Mouse (Mus musculus) induced T-regulatory cell, adult 2 months (primary cell): ENCODE measurements around the gene Prodh2.
A peak's percentile ranks its signal among the peaks of the same experiment; 100 is the strongest.

Experiments
- DNase-seq: peaks from one replicate; pipeline ENCODE4 v3.0.0-alpha.2; 2012; ENCODE audit warnings: low read depth

Prodh2 gene

GRCm38 (mm10) chr7:30550603-30551002 lies 57.2 kb downstream of the Prodh2 start:
- DNase-seq = no peak

DNA sequence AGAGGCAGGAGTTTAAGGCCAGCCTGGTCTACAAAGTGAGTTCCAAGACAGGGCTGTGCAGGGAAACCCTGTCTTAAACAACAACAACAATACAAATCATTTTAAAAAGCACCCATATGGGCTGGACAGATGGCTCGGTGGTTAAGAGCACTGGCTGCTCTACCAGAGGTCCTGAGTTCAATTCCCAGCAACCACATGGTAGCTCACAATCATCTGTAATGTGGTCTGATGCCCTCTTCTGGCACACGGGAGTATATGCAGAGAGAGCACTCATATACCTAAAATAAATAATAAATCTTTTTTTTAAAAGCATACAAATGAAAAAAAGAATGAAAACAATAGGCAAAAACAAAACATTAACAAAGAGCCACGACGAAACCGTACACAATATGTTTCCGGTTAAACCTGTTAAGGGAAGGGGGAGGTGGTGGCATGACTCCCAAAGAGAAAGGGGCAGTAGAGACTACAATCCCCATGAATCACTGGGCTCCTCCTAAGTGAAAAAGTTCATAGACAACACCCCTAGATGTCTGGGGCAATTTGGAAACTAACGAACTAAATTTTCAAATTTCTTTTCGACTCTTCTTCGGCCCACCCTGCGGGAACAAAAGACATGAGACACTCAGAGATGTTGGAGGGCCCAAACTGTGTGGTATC lies 58.2 kb downstream of the Prodh2 start:
- DNase-seq = no peak

DNA sequence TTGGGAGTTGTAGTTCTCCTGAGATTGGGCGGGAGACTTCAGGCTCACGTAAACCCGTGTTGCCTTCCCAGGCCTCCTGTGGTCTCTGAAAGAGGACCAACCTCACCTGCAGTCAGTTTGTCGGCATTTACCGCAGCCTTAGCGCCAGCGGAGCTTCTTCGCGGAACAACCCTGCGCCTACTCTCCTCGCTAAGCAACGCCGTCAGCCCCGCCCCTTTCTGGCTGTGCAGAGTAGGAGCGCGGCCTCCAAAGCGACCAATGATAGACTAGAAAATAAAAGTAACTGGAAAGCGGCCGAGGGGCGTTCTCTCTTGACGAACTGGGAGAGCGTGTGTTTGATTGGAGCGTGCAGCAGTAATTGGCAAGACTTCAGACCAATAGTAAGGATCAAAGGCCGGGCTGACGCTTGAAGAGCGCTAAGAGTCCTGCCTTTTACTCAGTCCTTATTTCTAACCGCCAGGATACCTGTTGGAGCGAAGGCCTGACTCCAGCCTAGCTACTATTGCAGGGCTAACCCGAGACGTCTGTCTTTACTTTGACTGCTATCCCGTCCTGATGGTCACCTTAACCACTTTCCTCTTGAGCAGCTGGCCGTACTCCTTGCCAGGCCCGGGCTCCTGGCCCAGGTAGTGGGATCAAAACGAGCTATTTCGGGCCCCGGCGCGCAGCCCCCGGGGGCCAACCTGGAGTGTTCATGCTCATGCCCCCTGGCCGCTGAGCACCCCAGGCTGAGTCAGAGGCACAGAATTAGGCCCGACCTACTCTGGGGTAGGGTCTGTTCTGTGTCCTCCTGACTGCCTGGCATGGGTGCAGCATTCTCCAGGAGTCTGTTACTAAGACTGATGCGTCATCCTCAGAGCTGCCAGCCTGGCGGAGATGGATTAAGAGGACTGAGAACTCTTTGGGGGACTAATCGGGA lies 58.9 kb downstream of the Prodh2 start, which contains the start of the genes Hspb6 and Proser3:
TSS of gene Hspb6 (plus strand) at position 77 of the 919 bp plus-strand sequence.
TSS of gene Proser3 (minus strand) at position 198 of the 919 bp plus-strand sequence.
- peak; percentile 99 for DNase-seq

GRCm38 (mm10) chr7:30553021-30553589 lies 59.7 kb downstream of the Prodh2 start:
- peak; percentile 60 for DNase-seq

DNA sequence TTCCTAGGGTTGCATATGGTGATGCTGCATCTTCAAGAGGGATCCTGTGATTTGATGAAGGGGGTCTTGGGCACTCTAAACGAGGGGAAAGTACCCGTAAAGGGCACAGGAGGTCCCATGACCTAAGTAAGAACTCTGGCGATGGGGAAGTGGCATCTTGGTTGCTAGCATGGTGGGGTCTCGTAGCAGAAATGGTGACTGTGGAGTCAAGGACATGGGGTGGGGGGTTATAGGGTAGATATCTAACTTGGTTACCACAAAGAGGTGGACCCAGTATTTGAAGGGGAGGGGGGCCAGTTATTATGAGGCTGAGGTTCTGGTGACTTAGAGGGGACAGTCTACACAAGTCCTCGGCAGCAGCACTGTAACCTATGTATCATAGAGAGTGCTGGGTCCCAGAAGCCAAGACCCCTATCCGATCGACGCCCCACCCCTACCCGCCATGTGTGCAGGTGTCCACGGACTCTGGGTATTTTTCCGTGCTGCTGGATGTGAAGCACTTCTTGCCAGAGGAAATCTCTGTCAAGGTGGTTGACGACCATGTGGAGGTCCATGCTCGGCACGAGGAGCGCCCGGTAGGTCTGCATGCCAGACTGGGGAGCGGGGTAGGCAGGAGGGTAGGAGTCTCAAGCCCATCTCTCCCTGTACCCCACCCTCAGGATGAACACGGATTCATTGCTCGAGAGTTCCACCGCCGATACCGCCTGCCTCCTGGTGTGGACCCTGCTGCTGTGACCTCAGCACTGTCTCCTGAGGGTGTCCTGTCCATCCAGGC lies 60.6 kb downstream of the Prodh2 start:
- no peak for DNase-seq

DNA sequence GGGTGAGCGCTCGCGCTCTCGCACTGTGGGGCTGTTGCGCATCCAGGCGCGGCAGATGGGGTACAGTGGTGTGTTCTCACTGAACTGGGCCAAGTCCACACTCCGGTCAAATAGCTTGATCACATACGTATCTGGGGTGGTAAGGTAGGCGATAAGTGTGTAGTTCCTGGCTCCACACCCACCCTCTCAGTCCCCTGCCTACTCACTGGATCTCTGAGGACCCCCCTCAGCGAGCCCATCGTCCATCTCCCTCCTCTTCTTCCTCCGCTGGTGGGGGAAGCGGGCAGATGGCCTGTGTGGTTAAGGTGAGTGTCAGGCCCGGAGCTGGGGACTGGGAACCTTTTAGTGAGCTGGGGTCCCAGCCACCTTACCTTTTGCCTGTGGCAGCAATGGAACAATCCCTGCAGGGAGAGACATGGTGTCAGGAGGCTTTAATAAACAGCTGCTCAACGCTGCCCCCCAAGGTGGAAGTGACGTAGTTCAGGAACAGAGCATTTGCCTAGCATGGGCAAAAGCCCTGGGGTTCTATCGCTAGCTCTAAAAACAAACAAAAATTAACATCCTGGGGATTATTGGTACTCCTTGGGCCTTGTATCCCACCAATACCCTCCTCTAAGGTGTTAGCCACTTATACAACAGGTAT lies 63.6 kb downstream of the Prodh2 start:
- peak; percentile 59 for DNase-seq

GRCm38 (mm10) chr7:30557901-30558514 lies 64.6 kb downstream of the Prodh2 start:
- no peak for DNase-seq

DNA sequence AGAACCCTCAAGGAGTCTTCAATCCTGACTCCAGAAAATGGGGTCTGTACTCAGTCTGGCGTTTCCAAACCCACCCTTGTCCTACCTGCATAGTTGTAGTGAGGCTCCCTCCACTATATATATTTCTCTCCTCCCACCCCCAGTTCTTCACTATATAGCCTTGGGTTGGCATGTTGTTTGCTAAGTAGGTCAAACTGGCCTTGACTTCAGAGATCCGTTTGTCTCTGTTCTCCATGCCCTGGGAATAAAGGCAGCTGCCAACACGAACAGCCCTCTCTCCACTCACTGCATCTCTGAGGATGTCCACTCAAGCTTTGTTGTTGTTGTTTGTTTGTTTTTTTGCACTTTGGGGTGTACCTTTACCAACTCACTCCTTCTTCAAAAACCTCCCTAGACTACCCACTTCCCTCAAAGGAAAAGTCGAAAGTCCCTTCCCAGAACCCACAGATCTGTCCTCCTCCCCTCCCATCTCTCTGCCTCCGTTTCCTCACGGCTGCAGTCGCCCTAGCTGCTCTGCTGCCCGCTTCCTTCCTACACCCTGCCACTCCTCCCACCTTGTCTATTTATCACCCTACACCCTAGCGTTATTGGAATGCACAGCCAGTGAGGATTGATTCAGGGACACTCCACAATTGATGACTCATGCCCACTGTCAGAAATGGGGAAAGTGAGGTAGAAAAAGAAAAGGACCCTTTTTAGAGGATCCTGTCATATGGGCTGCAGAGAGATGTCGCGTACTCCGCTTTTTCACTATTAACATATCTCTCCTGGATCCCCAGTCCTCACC lies 65.4 kb downstream of the Prodh2 start:
- DNase-seq = peak; percentile 53

DNA sequence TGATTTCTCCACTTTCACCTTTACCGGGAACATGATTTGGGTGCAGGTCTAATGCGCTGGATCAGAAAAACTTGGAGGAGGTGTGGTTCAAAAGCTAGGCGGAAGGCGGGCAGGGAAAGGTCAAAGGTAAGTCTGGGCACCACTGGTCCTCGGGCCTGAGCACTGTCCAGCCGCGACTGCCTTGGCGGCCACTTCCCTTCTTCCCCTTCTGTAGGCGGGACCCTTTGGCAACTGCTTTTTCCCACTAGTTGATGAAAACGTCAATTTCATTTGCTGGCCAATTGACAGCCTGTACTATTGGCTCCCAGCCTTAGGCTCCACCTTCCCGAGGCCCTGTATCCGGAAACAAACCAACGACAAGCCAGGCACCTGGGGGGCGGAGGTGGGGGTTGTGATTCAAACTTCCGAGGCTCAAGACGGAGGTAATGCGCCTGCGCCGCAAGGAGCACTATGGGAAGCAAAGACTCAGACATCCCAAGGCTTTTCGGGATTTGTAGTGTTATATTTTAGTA lies 66.1 kb downstream of the Prodh2 start, which contains the start of gene Lin37:
TSS of gene Lin37 (minus strand) at position 396 of the 512 bp plus-strand sequence.
- peak; percentile 96 for DNase-seq

GRCm38 (mm10) chr7:30560296-30560695 lies 66.9 kb downstream of the Prodh2 start:
- DNase-seq = no peak

GRCm38 (mm10) chr7:30562526-30563116 lies 69.2 kb downstream of the Prodh2 start:
- no peak for DNase-seq
